ENCODE assay signal across 28 mouse cellular contexts in genomic region chr6:133976854-133977253, GRCm38 (mm10). TPM values are rescaled to one million over a fixed set of nuclear protein-coding genes. Genes with fewer than 3 reads are reported as not detected.
DNase-seq lines count a peak whose midpoint lies in the region; ATAC-seq and TF ChIP-seq lines count a peak whose summit lies in the region.
"Had no signal": no experiment of that assay in that cellular context is flagged by ENCODE, and none has a peak within 500 bp of the region (broad histone marks: within the 10 kb centered on the region; RNA-seq: fewer than 3 reads in every experiment).

No protein-coding gene starts in this region.

- H3K27ac ChIP-seq in hindbrain, embryonic 15.5 days (replicated peaks): no peak overlapping the region
- no peak overlapping the region for H3K27ac ChIP-seq in hindbrain, postnatal 0 days
- H3K27ac ChIP-seq in kidney, postnatal 0 days: no peak overlapping the region
- H3K27ac ChIP-seq in neural tube, embryonic 11.5 days (ENCODE audit: low read depth, low read length): no peak overlapping the region
- 0 out of 2 replicates have a peak overlapping the region, but pooled peaks have one; percentile 30 for H3K27ac ChIP-seq in neural tube, embryonic 13.5 days (replicated peaks)
- H3K27ac ChIP-seq: embryonic facial prominence, embryonic 10.5 days; embryonic facial prominence, embryonic 15.5 days; forebrain, embryonic 12.5 days; liver, embryonic 12.5 days; stomach, postnatal 0 days had no signal

- H3K9me3 ChIP-seq in hindbrain, embryonic 15.5 days: no peaks in the 10 kb centered on the region
- no peaks in the 10 kb centered on the region for H3K9me3 ChIP-seq in hindbrain, postnatal 0 days (ENCODE audit: low read length)
- H3K9me3 ChIP-seq in kidney, postnatal 0 days (replicated peaks; ENCODE audit: low read length): no peaks in the 10 kb centered on the region
- H3K9me3 ChIP-seq in neural tube, embryonic 11.5 days (ENCODE audit: control insufficient read depth, low read length): no peaks in the 10 kb centered on the region
- H3K9me3 ChIP-seq in neural tube, embryonic 13.5 days: peaks cover 5% of the 10 kb centered on the region; the same call in 1 of the 2 replicates
- H3K9me3 ChIP-seq: embryonic facial prominence, embryonic 10.5 days; embryonic facial prominence, embryonic 15.5 days; forebrain, embryonic 12.5 days; liver, embryonic 12.5 days had no signal

- H3K27me3 ChIP-seq in hindbrain, embryonic 15.5 days: no peaks in the 10 kb centered on the region
- no peaks in the 10 kb centered on the region for H3K27me3 ChIP-seq in hindbrain, postnatal 0 days (ENCODE audit: insufficient read depth, low read length)
- no peaks in the 10 kb centered on the region for H3K27me3 ChIP-seq in kidney, postnatal 0 days (ENCODE audit: insufficient read depth, low read length)
- H3K27me3 ChIP-seq in neural tube, embryonic 11.5 days (ENCODE audit: control insufficient read depth, insufficient read depth, low read length): no peaks in the 10 kb centered on the region
- H3K27me3 ChIP-seq in neural tube, embryonic 13.5 days: no peaks in the 10 kb centered on the region
- H3K27me3 ChIP-seq: embryonic facial prominence, embryonic 15.5 days; forebrain, embryonic 12.5 days; liver, embryonic 12.5 days had no signal

- 0 out of 2 replicates have a peak, but pooled peaks have one; percentile 54 for ATAC-seq in hindbrain, embryonic 15.5 days (ENCODE audit: low FRiP score, low read depth)
- ATAC-seq in hindbrain, postnatal 0 days: no peak
- ATAC-seq in kidney, postnatal 0 days (replicated peaks; ENCODE audit: low FRiP score, low read depth): no peak
- ATAC-seq in neural tube, embryonic 11.5 days (ENCODE audit: insufficient read depth, low FRiP score, low TSS enrichment): peak; percentile 71
- ATAC-seq in neural tube, embryonic 13.5 days (ENCODE audit: low read depth): peak; percentile 56; the same call in 1 of the 2 replicates
- ATAC-seq: activated CD4-positive, CD25-positive, alpha-beta regulatory T cell, adult 4 months; CD4-positive, CD25-positive, alpha-beta regulatory T cell, adult 4 months; forebrain, postnatal 0 days; intestine, embryonic 16.5 days; liver, embryonic 12.5 days; liver, postnatal 0 days had no signal

- H3K4me2 ChIP-seq in hindbrain, embryonic 15.5 days: no peak overlapping the region
- H3K4me2 ChIP-seq in hindbrain, postnatal 0 days (ENCODE audit: low read depth, low read length): no peak overlapping the region
- H3K4me2 ChIP-seq in kidney, postnatal 0 days (ENCODE audit: low read length): no peak overlapping the region
- no peak overlapping the region for H3K4me2 ChIP-seq in neural tube, embryonic 11.5 days (ENCODE audit: low read depth)
- H3K4me2 ChIP-seq in neural tube, embryonic 13.5 days: no peak overlapping the region
- H3K4me2 ChIP-seq: embryonic facial prominence, embryonic 15.5 days; forebrain, embryonic 12.5 days; liver, embryonic 12.5 days had no signal

- H3K36me3 ChIP-seq in hindbrain, embryonic 15.5 days: no peaks in the 10 kb centered on the region
- no peaks in the 10 kb centered on the region for H3K36me3 ChIP-seq in hindbrain, postnatal 0 days (ENCODE audit: insufficient read depth, low read length)
- no peaks in the 10 kb centered on the region for H3K36me3 ChIP-seq in kidney, postnatal 0 days (ENCODE audit: insufficient read depth, low read length)
- no peaks in the 10 kb centered on the region for H3K36me3 ChIP-seq in neural tube, embryonic 11.5 days (ENCODE audit: control insufficient read depth, insufficient read depth, low read length)
- H3K36me3 ChIP-seq in neural tube, embryonic 13.5 days: no peaks in the 10 kb centered on the region
- H3K36me3 ChIP-seq: embryonic facial prominence, embryonic 10.5 days; embryonic facial prominence, embryonic 15.5 days; forebrain, embryonic 12.5 days; liver, embryonic 12.5 days had no signal

- H3K4me1 ChIP-seq in hindbrain, embryonic 15.5 days (replicated peaks): no peaks in the 10 kb centered on the region
- H3K4me1 ChIP-seq in hindbrain, postnatal 0 days (ENCODE audit: insufficient read depth, low read length): no peaks in the 10 kb centered on the region
- no peaks in the 10 kb centered on the region for H3K4me1 ChIP-seq in kidney, postnatal 0 days (replicated peaks; ENCODE audit: insufficient read depth, low read length)
- no peaks in the 10 kb centered on the region for H3K4me1 ChIP-seq in neural tube, embryonic 11.5 days (ENCODE audit: control insufficient read depth, insufficient read depth, low read length)
- H3K4me1 ChIP-seq in neural tube, embryonic 13.5 days (replicated peaks): peaks cover 10% of the 10 kb centered on the region
- H3K4me1 ChIP-seq: embryonic facial prominence, embryonic 10.5 days; embryonic facial prominence, embryonic 15.5 days; forebrain, embryonic 12.5 days; liver, embryonic 12.5 days had no signal

- DNase-seq in hindbrain, postnatal 0 days (ENCODE audit: low spot score): no peak
- DNase-seq in kidney, postnatal 0 days (ENCODE audit: low spot score): peak; percentile 35
- no peak for DNase-seq in kidney, postnatal 14 days
- DNase-seq in neural tube, embryonic 11.5 days (ENCODE audit: low spot score): no peak
- no peak for DNase-seq in neural tube, embryonic 10.5 days (ENCODE audit: extremely low spot score, low spot score)
- DNase-seq: adrenal gland, adult 2 months; cerebellum, adult 8-10 months; cerebellum, postnatal 25 days; forebrain, postnatal 0 days; heart, postnatal 36 days; kidney, postnatal 36 days; layer of hippocampus, postnatal 36 days; left cerebral cortex, postnatal 4 days; liver, postnatal 0 days; lung, postnatal 36 days; right cerebral cortex, postnatal 4 days; thymus, adult 2 months; thymus, postnatal 36 days had no signal

- H3K9ac ChIP-seq in hindbrain, embryonic 15.5 days: no peak overlapping the region
- no peak overlapping the region for H3K9ac ChIP-seq in hindbrain, postnatal 0 days (replicated peaks; ENCODE audit: low read length)
- H3K9ac ChIP-seq in kidney, postnatal 0 days (ENCODE audit: low read depth, low read length): no peak overlapping the region
- H3K9ac ChIP-seq in neural tube, embryonic 11.5 days (ENCODE audit: low read length): no peak overlapping the region
- H3K9ac ChIP-seq in neural tube, embryonic 13.5 days: no peak overlapping the region
- H3K9ac ChIP-seq: embryonic facial prominence, embryonic 15.5 days; forebrain, embryonic 12.5 days; forebrain, postnatal 0 days; liver, embryonic 12.5 days; liver, postnatal 0 days had no signal

- H3K4me3 ChIP-seq in hindbrain, embryonic 15.5 days: no peak overlapping the region
- no peak overlapping the region for H3K4me3 ChIP-seq in hindbrain, postnatal 0 days (ENCODE audit: low read length)
- no peak overlapping the region for H3K4me3 ChIP-seq in kidney, postnatal 0 days (replicated peaks; ENCODE audit: low read depth, low read length)
- no peak overlapping the region for H3K4me3 ChIP-seq in neural tube, embryonic 11.5 days (ENCODE audit: low read depth, low read length)
- no peak overlapping the region for H3K4me3 ChIP-seq in neural tube, embryonic 13.5 days
- H3K4me3 ChIP-seq: embryonic facial prominence, embryonic 10.5 days; embryonic facial prominence, embryonic 15.5 days; forebrain, embryonic 12.5 days; liver, embryonic 12.5 days had no signal

- TF ChIP-seq CTCF in hindbrain, postnatal 0 days (IDR thresholded peaks at IDR 0.05; ENCODE audit: low read depth): no peak
- TF ChIP-seq CTCF in kidney, postnatal 0 days (IDR thresholded peaks at IDR 0.05; ENCODE audit: low read depth): no peak

- WGBS in hindbrain, embryonic 15.5 days: 59% methylated on average over 6 of the region's 6 CpGs
- WGBS in hindbrain, postnatal 0 days: 62% methylated on average over 6 of the region's 6 CpGs
- 27% methylated on average over 6 of the region's 6 CpGs for WGBS in kidney, postnatal 0 days
- WGBS in neural tube, embryonic 11.5 days: 39% methylated on average over 6 of the region's 6 CpGs
- 33% methylated on average over 6 of the region's 6 CpGs for WGBS in neural tube, embryonic 13.5 days

RNA-seq across cellular contexts. Expression of gene Etv6, which starts 58.6 kb away (rescaled TPM):
- polyA plus RNA-seq in hindbrain, embryonic 15.5 days (2015; fragmentation: Nextera tagmentation; extraction: Ambion mirVana): 5.3 and 6.9 TPM in 2 replicates
- 7.5 and 9.1 TPM in 2 replicates for total RNA-seq in hindbrain, postnatal 0 days (2014; rRNA removed)
- polyA plus RNA-seq in hindbrain, postnatal 0 days (2015; fragmentation: Nextera tagmentation; extraction: Ambion mirVana): 3.6 and 4.0 TPM in 2 replicates
- 8.9 and 9.2 TPM in 2 replicates for polyA plus RNA-seq in kidney, postnatal 0 days (2015; fragmentation: Nextera tagmentation; extraction: Ambion mirVana)
- polyA plus RNA-seq in neural tube, embryonic 11.5 days (2014; fragmentation: Nextera tagmentation; extraction: Ambion mirVana): 16.9 and 18.4 TPM in 2 replicates
- 6.9 and 8.8 TPM in 2 replicates for polyA plus RNA-seq in neural tube, embryonic 13.5 days (2015; fragmentation: Nextera tagmentation; extraction: Ambion mirVana)

Comparison
In these comparisons a context has a peak if more than half of its experiments do, and no peak if none do; other contexts are left out.
1. ATAC-seq: peak in hindbrain, embryonic 15.5 days (single experiment), neural tube, embryonic 11.5 days (single experiment) and neural tube, embryonic 13.5 days (single experiment); none in hindbrain, postnatal 0 days (single experiment) and kidney, postnatal 0 days (single experiment).